14 mouse cellular contexts compared by ENCODE assay signal in genomic region chr4:135918635-135919279, GRCm38 (mm10). TPM values are rescaled to one million over a fixed set of nuclear protein-coding genes. Genes with fewer than 3 reads are reported as not detected.
DNase-seq lines count a peak whose midpoint lies in the region; ATAC-seq lines count a peak whose summit lies in the region.
"Had no signal": no experiment of that assay in that cellular context is flagged by ENCODE, and none has a peak within 500 bp of the region (broad histone marks: within the 10 kb centered on the region; RNA-seq: fewer than 3 reads in every experiment).

No protein-coding gene starts in this region.

- no peaks in the 10 kb centered on the region for H3K9me3 ChIP-seq in intestine, embryonic 15.5 days
- H3K9me3 ChIP-seq: heart, embryonic 10.5 days; hindbrain, embryonic 15.5 days; limb, embryonic 13.5 days had no signal

- H3K4me3 ChIP-seq in intestine, embryonic 15.5 days (replicated peaks), result no peak overlapping the region
- H3K4me3 ChIP-seq: heart, embryonic 10.5 days; hindbrain, embryonic 15.5 days; limb, embryonic 13.5 days had no signal

- H3K4me1 ChIP-seq in intestine, embryonic 15.5 days (replicated peaks), result peaks cover 9% of the 10 kb centered on the region

- no peak overlapping the region for H3K9ac ChIP-seq in intestine, embryonic 15.5 days
- H3K9ac ChIP-seq: hindbrain, embryonic 15.5 days; limb, embryonic 13.5 days had no signal

- WGBS in intestine, embryonic 15.5 days, result 69% methylated on average over 13 of the region's 13 CpGs

- no peaks in the 10 kb centered on the region for H3K27me3 ChIP-seq in intestine, embryonic 15.5 days (replicated peaks)
- H3K27me3 ChIP-seq: CH12.LX; hindbrain, embryonic 15.5 days; limb, embryonic 13.5 days had no signal

- H3K4me2 ChIP-seq in intestine, embryonic 15.5 days (replicated peaks), result peak overlapping the region; percentile 15
- H3K4me2 ChIP-seq: hindbrain, embryonic 15.5 days; limb, embryonic 13.5 days had no signal

- ATAC-seq in intestine, embryonic 15.5 days, result peak; percentile 67
- ATAC-seq in monocyte, adult 5-6 weeks (replicated peaks; ENCODE audit: insufficient number of reproducible peaks, low FRiP score, low TSS enrichment, poor library complexity, severe bottlenecking), result peak; percentile 74
- ATAC-seq: forebrain, embryonic 14.5 days had no signal

- peak; percentile 46 for DNase-seq in layer of hippocampus, adult 9-11 months
- no peak for DNase-seq in layer of hippocampus, adult 8-10 months (ENCODE audit: low spot score in 2 of 2)
- peak; percentile 67 for DNase-seq in MEL-GATA-1-ER (ENCODE audit: extremely low read depth, low read depth)
- no peak for DNase-seq in urinary bladder, postnatal 4 days (ENCODE audit: low spot score in 2 of 2)
- no peak for DNase-seq in adrenal gland, postnatal 36 days
- no peak for DNase-seq in cerebellum, adult 11-12 months
- DNase-seq: midbrain, embryonic 14.5 days had no signal

- peak overlapping the region; percentile 63 for H3K27ac ChIP-seq in intestine, embryonic 15.5 days
- H3K27ac ChIP-seq: heart, embryonic 10.5 days; hindbrain, embryonic 15.5 days; limb, embryonic 13.5 days had no signal

- H3K36me3 ChIP-seq in intestine, embryonic 15.5 days, result no peaks in the 10 kb centered on the region; the same call in 1 of the 2 replicates
- H3K36me3 ChIP-seq: hindbrain, embryonic 15.5 days had no signal

RNA-seq across cellular contexts. Expression of gene Fuca1, which starts 1.8 kb away (rescaled TPM):
- total RNA-seq in layer of hippocampus, adult 8-10 months (2022), result 10 to 100 TPM; 51.2 to 73.5 (median 59.2) TPM
- 134 and 154 TPM in 2 replicates for polyA plus RNA-seq in intestine, embryonic 15.5 days (2015; fragmentation: Nextera tagmentation; extraction: Ambion mirVana)
- 180 to 259 TPM (median 226 TPM) in 3 replicates for total RNA-seq in monocyte, adult 5-6 weeks (2017)
- 10 to 100 TPM; 84.1 to 87.4 TPM for total RNA-seq in adrenal gland, postnatal 36 days (2021)

RNA-seq across cellular contexts. Expression of gene Cnr2, which starts 23.6 kb away (rescaled TPM):
- under 1 TPM in 3 of 4 experiments, not detected in 1; 0.08 to 0.98 (median 0.92) TPM for total RNA-seq in layer of hippocampus, adult 8-10 months (2022)
- polyA plus RNA-seq in intestine, embryonic 15.5 days (2015; fragmentation: Nextera tagmentation; extraction: Ambion mirVana), result 0.28 and 0.42 TPM in 2 replicates
- 12.0 to 23.7 TPM (median 19.9 TPM) in 3 replicates for total RNA-seq in monocyte, adult 5-6 weeks (2017)
- total RNA-seq in adrenal gland, postnatal 36 days (2021), result 1 to 10 TPM; 1.3 to 1.6 TPM

RNA-seq across cellular contexts. Expression of gene Hmgcl, which starts 27.5 kb away (rescaled TPM):
- 10 to 100 TPM; 34.6 to 39.1 (median 37.6) TPM for total RNA-seq in layer of hippocampus, adult 8-10 months (2022)
- 105 and 113 TPM in 2 replicates for polyA plus RNA-seq in intestine, embryonic 15.5 days (2015; fragmentation: Nextera tagmentation; extraction: Ambion mirVana)
- total RNA-seq in monocyte, adult 5-6 weeks (2017), result 56.8 to 67.9 TPM (median 60.9 TPM) in 3 replicates
- total RNA-seq in adrenal gland, postnatal 36 days (2021), result 10 to 100 TPM; 56.1 to 62.6 TPM

RNA-seq across cellular contexts. Expression of gene Gale, which starts 44.8 kb away (rescaled TPM):
- 10 to 100 TPM; 22.3 to 28.1 (median 26.3) TPM for total RNA-seq in layer of hippocampus, adult 8-10 months (2022)
- polyA plus RNA-seq in intestine, embryonic 15.5 days (2015; fragmentation: Nextera tagmentation; extraction: Ambion mirVana), result 82.5 and 108 TPM in 2 replicates
- total RNA-seq in monocyte, adult 5-6 weeks (2017), result 1.5 to 3.7 TPM (median 2.7 TPM) in 3 replicates
- total RNA-seq in adrenal gland, postnatal 36 days (2021), result 10 to 100 TPM; 13.5 to 24.0 TPM

RNA-seq across cellular contexts. Expression of gene Pnrc2, which starts 45.1 kb away (rescaled TPM):
- 10 to 100 TPM; 47.2 to 86.0 (median 47.7) TPM for total RNA-seq in layer of hippocampus, adult 8-10 months (2022)
- polyA plus RNA-seq in intestine, embryonic 15.5 days (2015; fragmentation: Nextera tagmentation; extraction: Ambion mirVana), result 164 and 177 TPM in 2 replicates
- total RNA-seq in monocyte, adult 5-6 weeks (2017), result 342 to 380 TPM (median 364 TPM) in 3 replicates
- 100 to 1,000 TPM; 104 to 111 TPM for total RNA-seq in adrenal gland, postnatal 36 days (2021)

Comparison
In these comparisons a context has a peak if more than half of its experiments do, and no peak if none do; other contexts are left out.
1. DNase-seq: peak in layer of hippocampus, adult 9-11 months (single experiment) and MEL-GATA-1-ER (single experiment); none in layer of hippocampus, adult 8-10 months (0 of 2), urinary bladder, postnatal 4 days (0 of 2), adrenal gland, postnatal 36 days (0 of 2) and cerebellum, adult 11-12 months (single experiment).